Mouse (Mus musculus) forebrain, postnatal 0 days (tissue): ENCODE measurements at regions not wholly inside any gene's neighbourhood (a gene's known extent, or its start where the extent isn't known, plus 50 kb on each side); places are given as distances from the start of the nearest gene placed in this dataset.
A peak's percentile ranks its signal among the peaks of the same experiment; 100 is the strongest.

Experiments
- ATAC-seq: fragments of 200-750 bp; cut with Nextera tagmentation; 2 replicates; pipeline ENCODE4 v1.8.0; 2017; ENCODE audit warnings: mild to moderate bottlenecking, moderate library complexity
- DNase-seq: peaks from one replicate; pipeline ENCODE4 v3.0.0-alpha.2; 2015
- H3K27ac ChIP-seq: fragments of 300-500 bp; sonication (generic); 2 replicates; pipeline ENCODE4 v1.5.1; 2014; ENCODE audit warnings: low read depth, mild to moderate bottlenecking, antibody characterized with exemption, low read length, moderate library complexity, mixed read lengths
- H3K27me3 ChIP-seq: fragments of 300-500 bp; sonication (generic); 2 replicates; pipeline ENCODE4 v1.6.1; 2014; ENCODE audit warnings: mild to moderate bottlenecking, low read length, mixed read lengths; ENCODE audit not compliant: insufficient read depth
- H3K36me3 ChIP-seq: fragments of 300-500 bp; sonication (generic); 2 replicates; pipeline ENCODE4 v1.6.1; 2014; ENCODE audit warnings: mild to moderate bottlenecking, moderate library complexity; ENCODE audit not compliant: insufficient read depth
- H3K4me1 ChIP-seq: fragments of 300-500 bp; sonication (generic); 2 replicates; pipeline ENCODE4 v1.6.1; 2014; ENCODE audit warnings: antibody characterized with exemption; ENCODE audit not compliant: insufficient read depth
- H3K4me2 ChIP-seq: fragments of 300-500 bp; sonication (generic); 2 replicates; pipeline ENCODE4 v1.6.1; 2014; ENCODE audit warnings: low read depth, mild to moderate bottlenecking, moderate library complexity
- H3K4me3 ChIP-seq: fragments of 300-500 bp; sonication (generic); 2 replicates; pipeline ENCODE4 v1.5.1; 2014; ENCODE audit warnings: low read depth, low read length, mixed read lengths
- H3K9ac ChIP-seq: fragments of 300-500 bp; sonication (generic); 2 replicates; pipeline ENCODE4 v1.6.1; 2014; ENCODE audit warnings: mild to moderate bottlenecking
- H3K9me3 ChIP-seq: fragments of 300-500 bp; sonication (generic); 2 replicates; pipeline ENCODE4 v1.6.1; 2016; ENCODE audit warnings: low read length
- CTCF ChIP-seq: sonication (generic); IDR thresholded peaks from 2 replicates; pipeline ENCODE4 v1.5.1; 2016; ENCODE audit warnings: antibody characterized with exemption, control low read depth, low read depth
- WGBS: fragments of 180-500 bp; shearing (Covaris S2); extraction: QIAGEN DNeasy Blood & Tissue Kit; methylation state at CpG from one replicate; pipeline ENCODE4 v1.1.7; 2014; 5-methylcytosine and 5-hydroxymethylcytosine counted together

DNA sequence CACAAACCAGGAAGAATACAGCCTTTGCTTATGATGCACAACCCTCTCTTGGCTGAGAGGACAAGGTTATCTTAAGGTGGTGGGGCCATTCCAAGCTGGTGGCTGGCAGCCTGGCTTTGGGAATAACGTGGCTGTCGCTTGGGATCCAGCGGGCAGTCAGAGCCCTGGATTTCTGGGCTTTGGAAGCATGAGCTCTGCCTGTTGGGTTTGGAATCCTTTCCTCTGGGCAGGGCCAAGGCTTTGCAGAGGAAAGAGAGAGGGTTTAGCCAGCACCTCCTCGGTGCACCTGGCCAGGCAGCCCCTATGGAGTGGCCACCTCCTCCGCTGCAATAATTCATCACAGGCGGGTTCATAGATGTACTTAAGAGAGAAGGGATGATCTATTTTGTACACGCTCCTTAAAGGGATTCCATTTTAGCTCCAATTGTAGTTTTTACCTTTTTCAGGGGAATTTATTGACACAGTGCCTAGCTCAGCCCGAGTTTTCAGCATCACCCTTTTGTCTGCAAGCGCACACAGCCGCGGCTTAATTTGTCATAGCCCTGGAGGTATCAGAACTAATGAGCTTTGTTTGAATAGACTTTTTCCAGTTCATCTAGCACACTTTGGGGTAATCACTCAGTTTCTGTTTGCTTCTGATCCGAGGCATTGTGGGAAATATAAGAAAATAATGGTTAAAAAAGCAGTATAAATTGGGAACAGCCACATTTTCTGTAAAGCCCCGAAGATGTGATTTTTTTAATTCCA is 135.5 kb upstream of the Zfp507 start:
- Histone ChIP-seq H3K36me3 (no peaks in the 10 kb centered on the region), H3K4me3 (no peak overlapping the region), H3K4me2 (no peak overlapping the region), H3K9me3 (no peaks in the 10 kb centered on the region), H3K4me1 (no peaks in the 10 kb centered on the region), H3K27me3 (no peaks in the 10 kb centered on the region), H3K9ac (no peak overlapping the region), H3K27ac (no peak overlapping the region)
- 16% methylated on average over 13 of the region's 13 CpGs for WGBS
- DNase-seq, result no peak
- ATAC-seq, result no peak
- TF ChIP-seq CTCF, result no peak

DNA sequence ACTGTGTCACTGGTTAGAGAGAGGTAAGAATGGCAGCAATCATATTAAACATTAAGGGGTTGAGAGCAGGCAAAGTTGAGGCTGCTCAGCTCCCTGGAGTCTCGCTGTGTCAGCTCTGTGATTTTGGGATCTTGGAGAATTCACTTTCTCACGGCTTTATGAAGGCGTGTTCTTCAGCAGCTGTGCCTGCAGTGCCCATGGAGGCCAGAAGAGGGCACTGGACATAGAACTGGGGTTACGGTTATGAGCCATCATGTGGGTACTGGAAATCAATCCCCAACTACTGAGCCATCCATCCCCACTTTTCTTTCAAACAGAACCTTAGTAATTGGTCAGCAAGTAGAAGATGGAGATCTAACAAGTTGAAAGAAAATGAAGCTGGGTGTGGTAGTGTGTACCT is 123.9 kb upstream of the Zfp507 start:
- H3K36me3 ChIP-seq, result no peaks in the 10 kb centered on the region
- no peak for TF ChIP-seq CTCF
- H3K27ac ChIP-seq, result no peak overlapping the region
- DNase-seq (no peak), ATAC-seq (no peak)
- WGBS, result 91% methylated on average over 4 of the region's 4 CpGs
- H3K27me3 ChIP-seq, result peaks cover 8% of the 10 kb centered on the region; the same call in 1 of the 2 replicates
- no peaks in the 10 kb centered on the region for H3K4me1 ChIP-seq
- 0 out of 2 replicates have a peak, but pooled peaks cover 9% of the 10 kb centered on the region for H3K9me3 ChIP-seq
- no peak overlapping the region for H3K9ac ChIP-seq
- H3K4me2 ChIP-seq, result no peak overlapping the region
- no peak overlapping the region for H3K4me3 ChIP-seq

- no peaks in the 10 kb centered on the region for H3K4me1 ChIP-seq
- H3K9me3 ChIP-seq, result 0 out of 2 replicates have a peak, but pooled peaks cover 5% of the 10 kb centered on the region
- no peak overlapping the region for H3K27ac ChIP-seq
- TF ChIP-seq CTCF, result no peak
- no peak overlapping the region for H3K9ac ChIP-seq
- peaks cover 8% of the 10 kb centered on the region; the same call in 1 of the 2 replicates for H3K27me3 ChIP-seq
- no peaks in the 10 kb centered on the region for H3K36me3 ChIP-seq
- H3K4me2 ChIP-seq, result peak overlapping the region; percentile 10; the same call in 1 of the 2 replicates
- WGBS, result 36% methylated on average over 9 of the region's 9 CpGs
- H3K4me3 ChIP-seq, result no peak overlapping the region
- DNase-seq (no peak), ATAC-seq (no peak)
Measured at GRCm38 (mm10) chr7:35922582-35922981, 119.8 kb upstream of the Zfp507 start.

DNA sequence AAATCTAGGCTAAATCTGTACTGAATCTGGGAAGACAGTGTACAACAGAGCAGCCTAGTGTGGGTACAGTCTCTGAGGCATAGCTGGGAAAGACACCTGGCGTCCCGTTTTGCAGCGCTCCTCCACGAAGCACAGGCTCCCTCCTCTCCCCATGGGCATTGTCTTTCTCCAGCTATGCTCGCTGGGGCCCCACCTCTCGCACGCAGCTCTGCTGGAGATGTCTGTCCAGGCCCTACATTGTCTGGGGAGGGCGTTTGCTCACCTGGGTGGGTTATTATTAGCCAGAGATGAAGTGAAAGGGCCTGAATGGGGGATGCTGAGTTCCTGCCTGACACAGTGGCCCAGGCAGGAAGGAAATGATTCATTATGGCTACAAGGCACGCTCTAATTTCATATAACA is 118.1 kb upstream of the Zfp507 start:
- H3K4me3 ChIP-seq, result no peak overlapping the region
- H3K9me3 ChIP-seq, result 0 out of 2 replicates have a peak, but pooled peaks cover 5% of the 10 kb centered on the region
- ATAC-seq, result no peak
- 26% methylated on average over 9 of the region's 9 CpGs for WGBS
- no peak for DNase-seq
- peaks cover 8% of the 10 kb centered on the region; the same call in 1 of the 2 replicates for H3K27me3 ChIP-seq
- no peaks in the 10 kb centered on the region for H3K36me3 ChIP-seq
- no peak overlapping the region for H3K9ac ChIP-seq
- H3K4me2 ChIP-seq, result no peak overlapping the region
- TF ChIP-seq CTCF, result no peak
- no peak overlapping the region for H3K27ac ChIP-seq
- H3K4me1 ChIP-seq, result no peaks in the 10 kb centered on the region

DNA sequence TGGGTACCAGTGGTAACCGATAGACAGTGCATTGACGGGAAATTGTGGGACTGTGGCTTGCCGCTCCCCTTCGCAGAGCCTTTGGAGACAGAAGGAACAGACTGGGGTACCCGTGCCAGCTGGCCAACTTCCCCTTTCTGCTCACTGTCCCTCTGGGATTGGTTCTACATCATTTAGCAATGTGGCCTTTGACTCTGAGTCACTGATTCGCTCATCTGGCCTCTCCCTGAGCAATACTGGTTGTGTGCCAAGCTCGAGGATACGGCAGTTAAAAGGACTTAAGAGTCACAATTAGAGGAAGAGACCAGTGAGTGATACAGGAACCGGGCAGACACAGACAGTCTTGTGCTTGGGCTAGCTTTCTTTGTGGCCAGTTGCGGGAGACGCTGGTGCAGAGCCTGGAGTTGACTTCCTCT is 117.4 kb upstream of the Zfp507 start:
- WGBS, result 60% methylated on average over 11 of the region's 11 CpGs
- Histone ChIP-seq H3K27me3 (peaks cover 8% of the 10 kb centered on the region; the same call in 1 of the 2 replicates), H3K9me3 (0 out of 2 replicates have a peak, but pooled peaks cover 5% of the 10 kb centered on the region), H3K27ac (no peak overlapping the region), H3K36me3 (no peaks in the 10 kb centered on the region), H3K9ac (no peak overlapping the region), H3K4me2 (no peak overlapping the region), H3K4me3 (no peak overlapping the region), H3K4me1 (no peaks in the 10 kb centered on the region)
- no peak for TF ChIP-seq CTCF
- DNase-seq (no peak), ATAC-seq (no peak)

DNA sequence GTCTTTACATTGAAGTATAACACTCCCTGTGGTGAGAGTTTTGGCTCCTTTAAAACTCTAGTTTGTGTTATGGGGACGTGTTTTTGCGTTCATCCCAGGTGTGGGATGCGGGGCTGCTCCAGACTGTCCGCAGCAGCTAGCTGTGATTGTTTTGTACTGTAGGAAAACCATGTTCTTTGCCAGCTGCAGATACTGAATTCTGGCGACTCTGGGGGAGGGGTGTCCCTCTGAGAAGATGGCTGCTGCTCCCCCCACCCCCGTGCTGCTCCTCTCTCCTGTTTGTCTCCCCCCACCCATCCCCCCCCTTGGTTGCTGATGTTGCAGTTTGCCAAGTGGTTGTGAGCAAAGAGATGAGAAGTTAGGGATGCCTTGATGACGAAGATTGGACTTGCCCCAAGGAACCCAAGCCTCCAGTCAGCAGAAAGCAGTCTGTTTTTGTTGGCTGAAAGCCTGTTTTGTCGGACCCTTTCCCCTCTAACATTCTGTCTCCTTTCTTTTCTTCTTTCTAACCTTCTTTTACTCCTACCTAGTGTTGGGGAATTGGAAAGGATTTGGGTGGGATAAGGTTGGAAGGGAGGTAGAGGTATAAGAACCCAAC is 107.4 kb upstream of the Zfp507 start:
- no peak for TF ChIP-seq CTCF
- no peak overlapping the region for H3K4me2 ChIP-seq
- H3K27ac ChIP-seq, result no peak overlapping the region
- 45% methylated on average over 8 of the region's 8 CpGs for WGBS
- H3K9ac ChIP-seq, result no peak overlapping the region
- DNase-seq (no peak), ATAC-seq (no peak)
- H3K4me3 ChIP-seq, result no peak overlapping the region
- H3K36me3 ChIP-seq, result no peaks in the 10 kb centered on the region
- H3K27me3 ChIP-seq, result no peaks in the 10 kb centered on the region
- H3K4me1 ChIP-seq, result no peaks in the 10 kb centered on the region
- H3K9me3 ChIP-seq, result 0 out of 2 replicates have a peak, but pooled peaks cover 4% of the 10 kb centered on the region

DNA sequence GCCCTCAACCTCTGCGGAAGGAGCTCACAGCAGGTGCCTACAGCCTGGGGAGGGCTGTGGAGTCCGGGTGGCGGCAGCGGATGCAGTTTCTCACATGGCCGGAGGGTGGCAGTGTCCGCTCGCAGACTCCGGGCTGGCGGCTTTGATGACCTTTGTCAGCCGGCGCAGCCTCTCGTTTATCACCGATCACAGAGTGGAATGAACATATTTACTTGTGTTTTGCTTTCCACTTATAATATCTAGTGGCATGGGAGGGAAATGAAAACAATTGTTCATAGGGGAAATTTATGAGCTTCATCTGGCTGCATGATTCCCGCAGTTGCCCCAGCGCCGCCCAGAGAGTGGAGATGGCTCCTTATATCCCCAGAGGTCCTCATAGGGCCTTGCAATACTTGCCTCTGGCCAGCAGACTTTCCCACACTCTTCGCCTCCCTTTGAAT is 99.2 kb upstream of the Zfp507 start:
- no peak overlapping the region for H3K27ac ChIP-seq
- TF ChIP-seq CTCF, result peak; percentile 93
- H3K9ac ChIP-seq, result no peak overlapping the region
- 7% methylated on average over 17 of the region's 17 CpGs for WGBS
- DNase-seq (peak; percentile 82), ATAC-seq (peak; percentile 55; the same call in 1 of the 2 replicates)
- H3K36me3 ChIP-seq, result no peaks in the 10 kb centered on the region
- H3K9me3 ChIP-seq, result no peaks in the 10 kb centered on the region
- H3K4me1 ChIP-seq, result no peaks in the 10 kb centered on the region
- H3K27me3 ChIP-seq, result no peaks in the 10 kb centered on the region
- H3K4me3 ChIP-seq, result no peak overlapping the region
- peak overlapping the region; percentile 18; the same call in 1 of the 2 replicates for H3K4me2 ChIP-seq
